Mouse (Mus musculus) 416B (cell line): ENCODE results near the gene Abcg4.
"Not testable (repeated sequence)": the region's sequence is repeated elsewhere in the genome, so short reads cannot be mapped to it uniquely, and the experiment has no call there.

Experiments
- DNase-seq: peaks from one replicate; pipeline ENCODE4 v3.0.0; 2011; ENCODE audit warnings: low read depth

Gene Abcg4

DNA sequence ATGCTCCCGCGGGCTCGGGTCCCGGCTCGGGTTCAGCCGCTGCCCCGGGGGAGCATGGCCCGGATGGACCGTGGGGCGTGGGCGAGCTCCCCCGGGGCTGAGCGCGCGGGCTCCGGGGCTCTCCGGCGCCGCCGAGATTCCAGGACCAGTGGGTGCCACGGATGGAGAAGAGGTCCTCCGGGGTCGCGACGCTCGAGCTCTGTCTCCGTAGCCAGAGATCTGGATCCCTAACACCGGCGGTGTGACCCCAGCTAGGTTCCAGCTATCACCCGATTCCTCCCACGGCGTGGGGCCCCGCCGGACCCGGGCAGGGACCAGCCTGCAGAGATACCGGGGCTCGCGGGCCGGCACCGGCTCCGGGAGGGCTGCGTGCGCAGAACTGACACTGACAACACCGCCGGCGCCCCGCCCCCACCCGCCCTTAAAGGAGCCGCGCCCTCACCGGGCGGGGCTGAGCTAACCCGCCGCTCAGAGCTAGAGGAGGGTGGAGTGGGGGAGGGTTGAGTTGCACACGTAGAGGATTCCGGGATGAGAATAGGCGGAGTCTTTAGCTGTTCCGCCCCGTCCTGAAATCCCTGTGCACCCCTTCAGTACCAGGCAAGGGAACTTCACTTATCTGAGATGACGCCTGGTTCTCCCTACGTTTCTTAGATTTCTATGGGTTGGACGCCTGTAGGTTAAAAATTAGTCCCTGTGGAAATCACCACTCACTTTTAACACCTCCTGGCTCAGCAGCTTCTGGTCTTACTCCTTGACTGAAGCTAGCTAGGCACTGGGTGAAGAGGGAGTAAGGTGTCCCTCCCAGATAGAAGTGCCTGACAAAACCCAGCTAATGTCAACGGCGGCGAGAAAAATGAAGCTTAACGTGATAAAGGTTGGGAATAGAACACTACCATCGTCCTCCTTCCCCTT lies 31.7 kb upstream of the Abcg4 start, which contains the start of gene C2cd2l:
Gene C2cd2l (minus strand): TSS at position 399 of the 912 bp plus-strand sequence.
- peak; percentile 94 for DNase-seq

DNA sequence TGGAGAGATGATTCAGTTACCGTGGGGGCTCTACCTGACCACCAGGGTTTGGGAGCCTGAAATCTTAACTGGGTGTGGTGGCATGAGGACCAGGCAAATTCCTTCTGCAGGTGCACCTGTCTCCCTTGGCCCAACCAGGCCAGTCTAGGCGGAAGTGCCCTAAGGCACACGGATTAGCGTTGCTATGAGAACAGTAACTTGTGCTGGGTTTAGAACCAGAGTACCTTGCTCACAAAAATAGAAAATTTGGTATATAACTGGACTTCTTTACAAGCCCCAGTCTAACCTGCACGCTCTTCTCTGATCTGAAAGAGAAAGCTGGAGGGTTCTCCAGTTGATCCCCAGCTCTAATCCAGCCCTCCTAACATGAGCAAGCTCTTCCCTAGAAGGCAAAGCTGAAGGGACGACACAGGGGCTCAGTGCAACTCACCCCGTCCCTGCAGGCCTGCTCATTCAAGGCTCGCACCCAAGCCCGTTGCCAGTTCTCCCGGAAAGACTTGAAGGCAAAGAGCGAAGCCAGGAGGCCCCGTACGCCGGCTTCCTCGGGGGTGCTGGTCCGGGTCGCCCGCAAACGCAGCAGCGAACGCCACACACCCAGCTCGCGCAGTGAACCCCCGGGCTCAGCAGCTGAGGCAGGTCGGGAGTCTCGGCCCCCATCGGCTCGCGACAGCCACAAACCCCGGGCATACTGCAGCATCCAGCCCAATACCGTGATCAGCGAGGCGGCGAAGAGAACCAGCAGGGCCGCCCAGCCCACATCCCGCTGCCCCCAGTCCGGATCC lies 30.9 kb upstream of the Abcg4 start:
- no peak for DNase-seq

DNA sequence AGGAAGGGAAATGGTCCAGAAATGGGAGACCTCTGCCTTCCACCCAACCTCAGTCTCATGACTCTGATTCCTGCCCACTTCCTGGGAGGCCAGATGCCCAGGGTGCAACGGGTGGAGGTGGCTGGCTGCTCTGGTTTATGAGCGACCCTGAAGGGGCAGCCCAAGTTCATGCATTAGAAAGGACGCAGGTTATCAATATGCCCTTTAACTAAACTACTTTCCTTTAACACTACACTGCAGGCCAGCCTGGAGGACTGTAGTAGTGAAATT lies 30.3 kb upstream of the Abcg4 start:
- DNase-seq = no peak

DNA sequence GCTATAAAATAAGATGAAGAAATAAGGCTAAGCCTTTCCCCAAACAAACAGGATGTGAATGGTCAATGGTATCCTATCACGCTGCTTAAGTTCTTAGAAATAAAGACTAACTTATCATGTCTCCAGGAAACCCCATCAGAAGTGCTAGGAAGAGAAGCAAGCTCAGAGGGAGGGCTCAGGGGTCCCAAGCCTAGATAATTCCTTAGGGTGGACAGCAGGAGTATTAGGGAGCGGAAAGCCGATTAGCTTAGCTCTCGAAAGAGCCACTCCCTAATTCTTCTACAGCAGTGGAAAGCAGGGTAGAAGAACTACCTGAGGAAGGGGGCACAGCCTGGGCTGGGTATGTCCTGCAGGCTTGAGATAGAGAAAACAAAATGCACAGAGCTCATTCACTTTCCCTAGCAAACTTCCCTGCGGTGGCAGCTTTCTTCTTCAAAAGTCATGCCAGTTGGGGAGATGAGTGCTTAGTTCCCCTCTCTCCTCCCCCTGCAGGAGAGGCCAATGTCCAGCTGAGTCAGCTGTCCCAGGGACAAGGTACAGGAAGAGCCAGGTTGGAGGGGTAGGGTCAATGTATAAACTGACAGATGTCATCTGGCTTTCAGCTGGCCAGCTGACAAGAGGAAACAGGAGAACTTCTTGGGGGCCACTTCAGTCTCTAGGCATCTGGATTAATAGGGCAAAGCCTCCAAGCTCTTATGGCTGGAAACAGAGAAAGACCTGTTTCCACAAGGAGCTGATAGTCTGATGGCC lies 29.8 kb upstream of the Abcg4 start:
- no peak for DNase-seq

DNA sequence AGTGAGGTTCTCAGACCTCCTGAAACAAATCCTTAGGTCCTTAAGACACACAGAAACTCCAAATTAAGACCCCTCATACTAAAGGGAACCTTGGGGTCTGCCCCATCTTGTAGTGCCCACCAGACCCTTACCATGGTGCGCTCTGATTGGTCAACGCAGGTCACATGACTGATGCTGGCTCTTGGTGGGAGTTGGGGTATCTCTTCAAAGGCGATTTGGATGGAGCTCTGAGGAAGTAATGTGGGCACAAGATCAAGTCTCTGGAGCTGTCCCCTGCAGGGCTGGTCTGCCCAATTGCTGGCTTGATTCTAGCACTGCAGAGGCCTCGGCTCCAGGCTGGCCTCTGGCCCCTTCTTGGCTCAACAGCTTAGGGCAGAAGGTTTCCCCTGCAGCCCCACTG lies 29.0 kb upstream of the Abcg4 start:
- DNase-seq = no peak

DNA sequence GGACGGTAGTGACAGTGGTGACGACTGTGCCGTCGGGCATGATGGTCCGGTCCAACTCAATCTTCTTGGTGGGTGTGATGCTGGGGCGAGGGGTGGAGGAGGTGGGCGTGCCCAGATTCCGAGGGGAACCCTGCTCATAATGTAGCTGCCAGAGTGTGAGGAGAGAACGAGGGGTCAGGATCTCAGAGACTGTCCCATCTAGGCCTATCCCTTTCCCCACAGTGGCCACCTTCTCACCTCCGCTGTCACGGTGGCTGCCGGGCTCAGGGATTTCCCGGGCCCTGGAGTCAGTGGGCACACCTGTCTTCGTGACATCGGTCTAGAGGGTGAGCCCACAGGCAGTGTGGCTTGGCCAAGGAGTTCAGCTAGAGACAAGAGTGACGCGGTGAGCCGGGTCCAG lies 26.5 kb upstream of the Abcg4 start:
- no peak for DNase-seq

DNA sequence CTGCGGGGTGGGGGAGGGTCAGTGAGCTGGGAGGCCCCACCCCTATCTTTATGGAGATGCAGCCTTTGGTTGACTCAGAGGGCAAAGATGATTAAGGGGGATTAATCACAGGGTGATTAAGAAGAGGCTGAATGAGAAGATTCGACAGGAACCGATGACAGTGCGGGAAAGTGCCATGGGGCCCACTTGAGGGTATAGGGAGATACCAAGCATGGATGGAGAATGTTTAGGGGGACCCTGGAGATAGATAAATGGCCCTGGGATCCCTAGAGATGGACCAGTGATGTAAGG lies 25.8 kb upstream of the Abcg4 start:
- DNase-seq = no peak

DNA sequence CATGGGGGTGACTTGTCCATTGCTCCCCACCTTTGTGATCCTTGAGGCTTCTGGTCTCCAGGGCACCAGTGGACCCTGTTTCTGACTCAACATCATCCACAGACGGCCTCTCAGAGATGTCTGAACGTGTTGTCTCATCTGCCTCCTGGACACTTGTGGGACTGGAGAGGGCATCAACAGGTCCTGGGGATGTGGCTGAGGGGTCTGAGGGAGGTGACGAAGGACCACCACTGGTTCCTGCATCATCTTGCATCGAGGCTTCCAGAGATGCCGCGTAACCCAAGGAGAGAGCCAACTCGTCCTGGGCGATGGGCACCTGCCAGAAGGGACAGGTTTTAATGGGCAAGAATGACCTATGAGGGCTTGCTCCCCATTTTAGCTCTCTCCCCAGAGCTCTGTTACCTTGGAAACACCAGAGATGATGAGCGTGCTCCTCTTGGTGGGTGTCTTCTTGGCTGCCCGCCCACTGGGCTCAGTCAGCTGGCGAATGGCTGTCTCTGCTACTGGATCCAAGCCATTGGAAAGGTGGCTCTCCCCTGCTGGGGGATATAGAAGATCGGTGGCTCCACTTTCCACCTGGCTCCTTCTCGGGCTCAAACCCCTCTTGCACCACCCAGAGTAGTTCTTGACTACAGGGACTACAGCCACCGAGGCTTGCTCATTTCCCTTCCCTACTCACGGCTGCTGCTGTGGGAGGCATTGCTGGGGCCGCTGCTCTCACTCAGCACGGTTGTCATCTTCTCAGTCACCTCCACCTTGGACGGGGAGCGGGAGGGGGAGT lies 25.3 kb upstream of the Abcg4 start:
- DNase-seq = no peak

DNA sequence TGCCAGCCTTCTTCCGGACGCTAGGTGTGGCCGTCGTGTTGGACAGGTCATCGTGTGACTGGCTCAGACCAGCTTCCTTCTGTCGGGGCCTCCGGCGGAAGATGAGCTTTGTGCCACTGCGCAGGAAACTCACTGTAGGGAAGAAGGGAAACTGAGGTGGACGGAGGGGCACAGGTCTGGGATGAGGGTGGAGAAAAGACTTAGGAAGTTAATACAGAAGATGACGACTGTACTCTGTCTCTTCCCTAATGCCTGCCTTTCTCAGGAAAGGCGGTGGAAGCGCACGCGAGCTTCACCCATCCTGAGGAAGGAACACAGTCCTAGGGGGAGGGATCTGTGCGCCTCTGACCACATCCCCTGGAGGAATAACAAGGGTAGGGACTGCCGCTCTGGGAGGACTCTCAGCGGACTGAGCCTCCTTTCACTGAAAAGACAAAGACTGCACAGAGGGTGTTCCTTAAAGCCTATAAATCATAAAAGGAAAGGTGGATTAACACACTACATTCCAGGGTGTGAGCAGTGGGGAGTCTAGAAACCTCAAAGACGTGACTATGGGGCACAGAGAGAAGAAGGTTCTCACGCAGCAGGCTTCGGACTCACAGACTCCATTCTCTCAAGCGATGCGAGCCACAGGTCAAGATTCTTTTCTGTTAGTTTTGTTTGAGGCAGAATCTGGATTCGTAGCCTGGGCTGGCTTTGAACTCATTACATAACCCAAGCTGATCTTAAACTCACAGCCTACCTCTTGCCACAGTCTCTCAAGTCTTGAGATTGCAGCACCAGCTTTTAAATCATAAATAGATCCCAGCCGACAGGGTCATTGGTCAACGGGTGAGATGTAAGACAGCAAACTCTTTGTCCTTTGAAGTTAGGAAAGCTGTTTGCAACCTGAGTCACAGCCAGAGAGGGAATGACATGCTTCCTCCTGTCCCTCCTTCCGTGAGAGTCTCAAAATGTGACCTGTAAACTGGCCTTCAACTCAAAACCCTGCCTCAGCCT lies 23.0 kb upstream of the Abcg4 start:
- no peak for DNase-seq

DNA sequence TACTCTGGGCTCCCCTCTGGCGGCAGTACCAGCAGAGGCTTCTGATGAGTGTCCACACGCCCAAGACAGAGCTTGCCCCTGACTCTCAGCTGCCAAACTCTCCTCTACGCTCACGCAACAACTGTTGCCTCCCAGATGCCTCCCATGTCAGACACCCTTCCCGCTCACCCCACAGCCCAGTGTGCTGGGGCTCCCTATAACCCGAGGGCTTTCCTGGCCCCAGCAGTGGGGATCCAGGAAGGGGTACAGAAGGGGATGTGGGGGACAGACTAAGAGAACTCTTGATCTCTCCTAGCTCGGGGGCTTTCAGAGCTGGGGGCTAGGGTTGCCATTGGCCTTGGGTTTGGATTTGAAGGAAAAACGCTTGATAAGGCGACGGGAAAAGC lies 22.3 kb upstream of the Abcg4 start:
- DNase-seq = no peak

DNA sequence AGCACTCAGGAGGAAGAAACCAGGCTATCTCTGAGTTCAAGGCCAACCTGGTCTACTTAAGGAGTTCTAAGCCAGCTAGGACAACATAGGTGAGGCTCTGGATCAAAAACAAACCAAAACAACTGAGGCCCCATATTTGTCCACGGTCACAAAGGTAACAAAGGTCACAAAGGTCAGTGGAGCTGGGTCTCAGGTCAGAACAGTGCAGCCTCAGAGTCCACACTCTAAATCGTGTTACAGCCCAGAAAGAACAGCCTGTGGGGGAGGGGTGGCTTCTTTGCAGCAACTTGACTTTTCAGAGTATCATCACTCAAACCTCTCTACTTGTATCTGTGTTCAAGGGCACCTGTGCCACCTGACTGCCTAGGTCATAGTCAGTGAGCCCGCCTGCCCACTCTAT lies 21.3 kb upstream of the Abcg4 start:
- DNase-seq = no peak

DNA sequence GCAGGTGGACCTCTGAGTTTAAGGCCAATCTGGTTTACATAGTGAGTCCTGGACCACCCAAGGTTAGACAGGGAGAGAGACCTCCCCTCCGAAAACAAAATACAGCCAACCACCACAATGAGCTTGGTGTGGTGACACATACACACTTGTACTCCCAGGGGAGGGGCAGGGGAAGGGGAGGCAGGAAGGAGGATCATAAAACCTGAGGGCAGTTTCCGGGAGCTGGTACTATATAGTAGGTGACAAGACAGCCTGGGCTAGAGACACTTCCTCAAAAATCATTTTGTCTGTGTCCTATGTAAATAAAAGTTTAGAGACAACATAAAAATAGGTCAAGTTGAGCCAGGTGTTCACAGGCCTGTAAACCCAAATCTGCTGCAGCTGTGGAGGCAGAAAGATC lies 18.8 kb upstream of the Abcg4 start:
- no peak for DNase-seq

DNA sequence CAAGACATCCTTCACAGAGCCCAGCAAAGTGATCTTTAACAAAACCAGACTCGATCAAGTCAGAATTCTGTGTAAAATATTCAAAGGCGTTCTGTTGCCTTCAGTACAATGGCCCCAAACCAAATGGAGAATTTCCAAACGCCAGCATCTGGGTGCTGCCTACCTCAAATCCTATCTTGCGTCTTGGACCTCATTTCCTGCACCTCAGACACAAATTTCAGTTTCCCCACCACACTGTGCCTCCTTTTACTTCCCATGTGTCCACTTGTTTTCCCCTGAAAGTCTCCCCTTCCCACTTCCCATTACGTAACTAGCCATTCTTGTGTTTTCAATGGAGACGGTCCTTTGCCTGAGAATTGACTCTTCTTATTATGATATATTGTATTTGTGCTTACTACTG lies 18.1 kb upstream of the Abcg4 start:
- DNase-seq = no peak

DNA sequence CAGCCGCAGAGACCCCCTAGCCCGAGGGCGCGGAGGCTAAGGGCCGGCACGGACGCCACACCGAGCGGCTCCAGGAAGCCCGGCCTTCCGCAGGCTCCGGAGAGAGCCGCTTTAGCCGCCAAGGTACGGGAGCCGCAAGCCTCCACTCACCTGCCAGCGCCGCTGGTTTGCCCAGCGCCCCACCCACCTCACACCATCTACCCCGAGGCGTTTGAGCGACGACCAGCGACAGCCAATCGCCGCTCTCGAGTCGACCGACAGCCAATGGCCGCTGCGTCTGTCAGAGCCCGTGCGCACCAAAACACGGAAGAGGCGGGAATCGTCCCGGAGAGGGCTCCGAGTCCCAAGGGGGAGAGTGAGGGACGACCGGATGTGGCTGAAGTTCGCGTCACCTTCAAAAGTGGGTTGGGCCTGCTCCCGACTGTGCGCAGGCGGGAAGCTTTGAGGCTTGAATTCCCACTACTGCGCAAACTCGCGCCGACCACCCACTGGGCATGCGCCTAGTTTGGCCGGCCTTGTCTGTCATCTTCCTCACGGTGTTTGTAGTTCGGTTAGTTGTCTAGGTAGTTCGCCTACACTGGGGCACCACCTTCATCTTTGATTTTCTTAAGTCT lies 17.2 kb upstream of the Abcg4 start, which contains the start of gene Hinfp:
Gene Hinfp (minus strand): TSS at position 206 of the 614 bp plus-strand sequence.
- peak; percentile 99 for DNase-seq

DNA sequence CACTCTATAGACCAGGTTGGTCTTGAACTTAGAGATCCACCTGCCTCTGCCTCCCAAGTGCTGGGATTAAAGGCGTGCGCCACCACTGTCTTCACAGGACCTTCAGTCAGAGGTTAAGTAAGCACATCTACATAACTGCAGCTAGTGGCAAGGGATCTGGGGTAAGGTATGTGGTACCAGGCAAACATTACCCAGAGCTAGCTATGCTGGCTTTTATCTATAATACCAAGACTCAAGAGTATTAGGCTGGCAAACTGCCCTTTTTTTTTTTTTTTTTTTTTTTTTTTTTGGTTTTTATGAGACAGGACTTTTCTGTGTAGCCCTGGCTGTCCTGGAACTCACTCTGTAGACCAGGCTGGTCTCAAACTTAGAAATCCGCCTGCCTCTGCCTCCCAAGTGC lies 11.6 kb upstream of the Abcg4 start:
- DNase-seq = not testable (repeated sequence)

DNA sequence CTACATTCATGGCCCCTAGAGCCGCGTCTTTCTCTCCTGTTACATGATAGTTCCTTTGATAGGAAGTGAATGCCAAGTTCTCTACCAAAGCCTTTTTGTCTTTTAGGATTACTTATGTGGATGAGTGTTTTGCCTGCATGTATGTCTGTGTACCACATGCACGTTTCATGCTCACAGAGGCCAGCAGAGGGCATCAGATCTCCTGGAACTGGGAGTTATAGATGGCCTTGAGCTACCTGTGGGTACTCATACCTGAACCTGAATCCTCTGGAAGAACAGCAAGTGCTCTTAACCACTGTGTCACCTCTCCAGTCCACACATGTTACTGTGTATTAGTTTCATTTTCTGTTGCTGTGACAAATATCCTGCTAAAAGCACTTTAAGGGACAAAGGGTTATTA lies 4.1 kb upstream of the Abcg4 start:
- DNase-seq = peak; percentile 56

DNA sequence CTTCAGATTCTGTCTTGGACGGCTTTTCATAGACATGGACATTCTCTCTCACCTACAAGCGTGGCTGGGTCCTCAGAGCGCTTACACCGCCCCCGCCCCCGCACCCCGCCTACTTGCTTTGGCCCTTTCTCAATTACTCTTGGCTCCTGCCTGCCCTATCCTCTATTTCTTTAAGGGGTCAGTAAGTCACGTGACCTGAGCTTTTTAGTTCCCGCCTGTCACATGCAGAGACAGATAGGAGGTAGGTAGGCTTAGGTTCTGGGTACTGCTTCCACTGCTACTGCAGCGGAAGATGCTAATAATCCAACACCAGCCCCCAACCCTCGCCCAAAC lies 510 bp upstream of the Abcg4 start:
- no peak for DNase-seq

DNA sequence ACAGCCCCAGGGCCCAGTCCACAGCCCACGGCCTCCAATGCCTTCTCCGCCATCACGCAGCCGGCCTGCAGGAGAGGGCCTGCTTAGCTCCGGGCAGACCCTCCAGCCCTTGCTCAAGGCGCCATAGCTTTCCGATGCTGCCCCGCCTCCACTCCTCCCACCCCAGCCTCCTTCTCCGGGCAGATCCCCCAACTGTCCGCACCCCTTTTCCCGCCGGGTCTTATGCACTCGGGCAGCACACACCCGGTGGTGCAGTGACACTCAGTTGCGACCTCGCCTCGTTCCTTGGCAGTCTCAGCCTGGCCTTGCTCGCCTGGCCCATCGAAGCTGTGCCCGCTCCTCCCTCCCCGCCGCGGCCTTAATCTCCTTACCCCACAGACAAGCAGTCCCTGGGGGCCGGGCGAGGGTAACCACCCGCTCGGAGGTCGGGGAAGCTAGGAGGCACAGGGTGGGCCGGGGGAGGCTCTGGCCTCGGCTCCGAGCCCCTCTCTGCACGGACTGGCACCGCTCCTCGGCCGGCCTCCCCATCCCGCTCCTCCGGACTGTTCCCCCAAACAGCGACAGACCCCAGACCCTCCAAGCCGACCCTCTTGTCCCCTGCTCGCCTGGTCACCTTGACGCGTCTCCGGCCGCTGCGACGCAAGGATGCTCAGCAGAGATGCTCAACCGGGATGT lies 877 bp downstream of the Abcg4 start:
- DNase-seq = no peak

DNA sequence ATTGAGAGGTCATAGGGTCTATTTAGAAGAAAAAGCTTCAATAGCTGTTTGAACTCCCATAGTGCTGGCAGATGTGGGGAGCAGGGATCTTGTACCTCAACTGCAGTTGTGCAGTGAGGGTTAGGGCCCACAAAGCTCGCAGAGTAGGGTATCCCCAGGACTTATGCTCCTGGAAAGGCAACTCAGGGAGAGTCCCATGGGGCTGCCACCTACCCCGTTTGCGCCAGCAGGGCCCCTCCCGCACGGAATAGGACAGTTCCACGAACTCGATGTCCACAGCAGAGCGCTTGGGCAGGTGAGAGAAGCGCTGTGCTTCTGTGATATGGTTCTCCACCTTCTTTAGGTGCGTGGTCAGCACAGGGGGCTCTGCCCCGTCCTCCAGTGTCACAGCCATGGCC lies 1.4 kb downstream of the Abcg4 start:
- DNase-seq = no peak

DNA sequence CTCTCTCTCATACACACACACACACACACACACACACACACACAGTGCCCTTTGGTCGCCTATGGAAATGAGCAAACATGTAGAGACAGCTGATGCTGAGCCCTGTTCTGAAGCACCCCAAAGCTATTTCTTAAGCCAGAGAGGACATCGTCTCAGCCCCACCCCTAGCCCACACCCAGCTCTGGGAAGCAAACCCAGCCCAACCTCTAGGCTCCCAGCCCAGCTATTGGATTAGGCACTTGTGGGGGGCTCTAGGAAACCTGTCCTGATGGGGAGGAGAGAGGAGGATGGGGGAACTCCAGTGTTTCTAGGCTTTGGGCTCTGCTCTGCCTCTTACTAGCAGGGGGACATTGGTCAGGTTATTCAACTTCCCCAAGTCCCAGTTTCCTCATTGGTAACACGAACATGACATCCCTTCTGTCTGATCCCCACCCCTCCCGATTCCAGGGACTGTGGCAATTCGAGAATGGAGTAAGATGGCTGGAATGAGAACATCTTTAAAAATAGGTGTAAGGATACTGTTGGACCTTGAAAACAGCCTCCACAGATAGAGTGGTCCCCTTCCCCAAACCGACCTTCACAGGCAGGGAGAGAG lies 2.1 kb downstream of the Abcg4 start:
- DNase-seq = no peak
